ENCODE assay signal across 18 mouse cellular contexts in genomic region chr2:91351841-91352240, GRCm38 (mm10).
DNase-seq lines count a peak whose midpoint lies in the region; TF ChIP-seq lines count a peak whose summit lies in the region.
"Had no signal": no experiment of that assay in that cellular context is flagged by ENCODE, and none has a peak within 500 bp of the region (broad histone marks: within the 10 kb centered on the region; RNA-seq: fewer than 3 reads in every experiment).

No protein-coding gene starts in this region.

- H3K4me3 ChIP-seq in C2C12 (ENCODE audit: insufficient read depth, poor library complexity, severe bottlenecking), result no peak overlapping the region
- H3K4me3 ChIP-seq in myocyte, result no peak overlapping the region

- no peak for TF ChIP-seq POLR2A in myocyte (IDR thresholded peaks at IDR 0.05; ENCODE audit: insufficient read length, low read depth)

- H3K4me2 ChIP-seq in myocyte (ENCODE audit: low read depth), result peak overlapping the region; percentile 2

- no peak for TF ChIP-seq CTCF in C2C12 (IDR thresholded peaks at IDR 0.05; ENCODE audit: control insufficient read depth, insufficient read depth, insufficient read length)

- H3K79me3 ChIP-seq in C2C12 (ENCODE audit: low read depth), result no peaks in the 10 kb centered on the region

- no peaks in the 10 kb centered on the region for H3K27me3 ChIP-seq in C2C12 (ENCODE audit: control insufficient read depth, insufficient read depth, insufficient read length)
- H3K27me3 ChIP-seq in myocyte (ENCODE audit: control insufficient read depth, insufficient read depth, insufficient read length), result no peaks in the 10 kb centered on the region
- H3K27me3 ChIP-seq: CH12.LX, Patski had no signal

- intact Hi-C loops in left cerebral cortex, postnatal 14 days (cut with DNase I), result no loop called here
- intact Hi-C loops in heart, postnatal 36 days (cut with DNase I), result no loop called here

- no peak for DNase-seq in left cerebral cortex, postnatal 14 days (ENCODE audit: low spot score in 2 of 2)
- DNase-seq in heart, postnatal 36 days, result no peak
- DNase-seq: adrenal gland, adult 2 months; adrenal gland, adult 8-10 months; adrenal gland, postnatal 10 days; adrenal gland, postnatal 14 days; adrenal gland, postnatal 25 days; adrenal gland, postnatal 36 days; B cell, adult 2 months; cerebellum, adult 11 months; cerebellum, adult 11-12 months; cerebellum, adult 18-20 months; cerebellum, adult 2 months had no signal

- H3ac ChIP-seq in C2C12 (ENCODE audit: control insufficient read depth, insufficient read length, low read depth), result no peak overlapping the region
- no peak overlapping the region for H3ac ChIP-seq in myocyte (ENCODE audit: control insufficient read depth, insufficient read length)

- H3K79me2 ChIP-seq in C2C12 (ENCODE audit: control insufficient read depth, insufficient read depth), result no peaks in the 10 kb centered on the region
- no peaks in the 10 kb centered on the region for H3K79me2 ChIP-seq in myocyte (ENCODE audit: control insufficient read depth, insufficient read depth)

- H3K36me3 ChIP-seq in C2C12 (ENCODE audit: control insufficient read depth, insufficient read depth), result no peaks in the 10 kb centered on the region
- no peaks in the 10 kb centered on the region for H3K36me3 ChIP-seq in myocyte (ENCODE audit: control insufficient read depth, insufficient read depth)
- H3K36me3 ChIP-seq: G1E had no signal

TF ChIP-seq in C2C12, 6 proteins besides CTCF, POLR2A, EP300 and RAD21:
- no peak for TF ChIP-seq USF1 (IDR thresholded peaks at IDR 0.05; ENCODE audit: low read depth)
- no peak for TF ChIP-seq CEBPB (IDR thresholded peaks at IDR 0.05; ENCODE audit: low read depth)
- peak; percentile 69 for TF ChIP-seq MYOD1 (IDR thresholded peaks at IDR 0.05; ENCODE audit: control insufficient read depth, insufficient read length, low read depth)

TF ChIP-seq in myocyte, 11 proteins besides CTCF, POLR2A, EP300 and RAD21:
- TF ChIP-seq MYOD1 (IDR thresholded peaks at IDR 0.05; ENCODE audit: control insufficient read depth in 1 of 3, insufficient read length in 2 of 3, low read depth in 2 of 3), result peak; percentile 76 to 94 (median 93)
- peak; percentile 73 for TF ChIP-seq TCF12 (IDR thresholded peaks at IDR 0.05; ENCODE audit: insufficient read depth, poor library complexity, severe bottlenecking)
- TF ChIP-seq MYOG (IDR thresholded peaks at IDR 0.05; ENCODE audit: control insufficient read depth in 1 of 3, insufficient read depth in 1 of 3, insufficient read length in 2 of 3, low read depth in 2 of 3), result peak in 2 of 3 experiments; percentile 65 to 69
- TF ChIP-seq USF1 (IDR thresholded peaks at IDR 0.05; ENCODE audit: low read depth), result no peak
- TF ChIP-seq TCF3 (IDR thresholded peaks at IDR 0.05; ENCODE audit: insufficient read length, low read depth), result peak; percentile 67
- TF ChIP-seq E2F4 (IDR thresholded peaks at IDR 0.05; ENCODE audit: insufficient read depth), result no peak
- no peak for TF ChIP-seq MAX (IDR thresholded peaks at IDR 0.05; ENCODE audit: low read depth)
- no peak for TF ChIP-seq POLR2AphosphoS2 (IDR thresholded peaks at IDR 0.05; ENCODE audit: insufficient read length, low read depth)
- TF ChIP-seq CEBPB (IDR thresholded peaks at IDR 0.05; ENCODE audit: insufficient read depth, poor library complexity, severe bottlenecking), result no peak
- no peak for TF ChIP-seq REST (IDR thresholded peaks at IDR 0.05; ENCODE audit: insufficient read depth, insufficient read length)
- no peak for TF ChIP-seq SRF (IDR thresholded peaks at IDR 0.05; ENCODE audit: control insufficient read depth, insufficient read length, low read depth)
